Mouse (Mus musculus): ENCODE results near the gene Ccdc9b.
A peak's percentile ranks its signal among the peaks of the same experiment; 100 is the strongest.

Ccdc9b gene

GRCm38 (mm10) chr2:118776295-118776694 lies 13.8 kb upstream of the Ccdc9b start:
- no peak for DNase-seq (ENCODE audit: low spot score)

- DNase-seq (ENCODE audit: low spot score) = peak; percentile 72
Observed at GRCm38 (mm10) chr2:118775846-118776245, 13.4 kb upstream of the Ccdc9b start.

GRCm38 (mm10) chr2:118775396-118775795 lies 12.9 kb upstream of the Ccdc9b start:
- DNase-seq (ENCODE audit: low spot score) = no peak

- no peak for DNase-seq (ENCODE audit: low spot score)
Observed at GRCm38 (mm10) chr2:118774536-118774935, 12.1 kb upstream of the Ccdc9b start.

- DNase-seq (ENCODE audit: low spot score) = no peak
Observed at GRCm38 (mm10) chr2:118772158-118772874, 9.9 kb upstream of the Ccdc9b start, which contains the start of gene Phgr1. Phgr1 (plus strand) TSS chr2:118772769.

GRCm38 (mm10) chr2:118766041-118767033 lies 3.9 kb upstream of the Ccdc9b start:
- no peak for DNase-seq (ENCODE audit: low spot score)

- DNase-seq (ENCODE audit: low spot score) = no peak
Observed at GRCm38 (mm10) chr2:118764875-118765274, 2.4 kb upstream of the Ccdc9b start.

- peak; percentile 65 for DNase-seq (ENCODE audit: low spot score)
Observed at GRCm38 (mm10) chr2:118764094-118764831, 1.8 kb upstream of the Ccdc9b start.

GRCm38 (mm10) chr2:118763469-118763868 lies 1.0 kb upstream of the Ccdc9b start:
- DNase-seq (ENCODE audit: low spot score) = peak; percentile 68

GRCm38 (mm10) chr2:118762784-118763148 lies 305 bp upstream of the Ccdc9b start:
- DNase-seq (ENCODE audit: low spot score) = no peak

GRCm38 (mm10) chr2:118761358-118761757 lies 1.1 kb downstream of the Ccdc9b start:
- no peak for DNase-seq (ENCODE audit: low spot score)

- DNase-seq (ENCODE audit: low spot score) = no peak
Observed at GRCm38 (mm10) chr2:118760311-118761025, 2.0 kb downstream of the Ccdc9b start.

- peak; percentile 61 for DNase-seq (ENCODE audit: low spot score)
Observed at GRCm38 (mm10) chr2:118759828-118760227, 2.6 kb downstream of the Ccdc9b start.

GRCm38 (mm10) chr2:118756103-118756502 lies 6.4 kb downstream of the Ccdc9b start:
- DNase-seq (ENCODE audit: low spot score) = no peak

- DNase-seq (ENCODE audit: low spot score) = no peak
Observed at GRCm38 (mm10) chr2:118755407-118755806, 7.1 kb downstream of the Ccdc9b start.

GRCm38 (mm10) chr2:118754143-118754542 lies 8.3 kb downstream of the Ccdc9b start:
- no peak for DNase-seq (ENCODE audit: low spot score)

GRCm38 (mm10) chr2:118752792-118753108 lies 9.7 kb downstream of the Ccdc9b start:
- DNase-seq (ENCODE audit: low spot score) = no peak

GRCm38 (mm10) chr2:118751896-118752791 lies 10.3 kb downstream of the Ccdc9b start:
- no peak for DNase-seq (ENCODE audit: low spot score)

GRCm38 (mm10) chr2:118750476-118750875 lies 12.0 kb downstream of the Ccdc9b start:
- no peak for DNase-seq (ENCODE audit: low spot score)

- no peak for DNase-seq (ENCODE audit: low spot score)
Observed at GRCm38 (mm10) chr2:118749341-118749884, 13.0 kb downstream of the Ccdc9b start.
